Mouse (Mus musculus): Measurements from ENCODE around the gene Mdm2. TPM values are rescaled to one million over a fixed set of nuclear protein-coding genes. Genes with fewer than 3 reads are reported as not detected.
A peak's percentile ranks its signal among the peaks of the same experiment; 100 is the strongest.

The Mdm2 gene
- polyA plus RNA-seq, 1 experiment from 2014 or later = 14.8 TPM

DNA sequence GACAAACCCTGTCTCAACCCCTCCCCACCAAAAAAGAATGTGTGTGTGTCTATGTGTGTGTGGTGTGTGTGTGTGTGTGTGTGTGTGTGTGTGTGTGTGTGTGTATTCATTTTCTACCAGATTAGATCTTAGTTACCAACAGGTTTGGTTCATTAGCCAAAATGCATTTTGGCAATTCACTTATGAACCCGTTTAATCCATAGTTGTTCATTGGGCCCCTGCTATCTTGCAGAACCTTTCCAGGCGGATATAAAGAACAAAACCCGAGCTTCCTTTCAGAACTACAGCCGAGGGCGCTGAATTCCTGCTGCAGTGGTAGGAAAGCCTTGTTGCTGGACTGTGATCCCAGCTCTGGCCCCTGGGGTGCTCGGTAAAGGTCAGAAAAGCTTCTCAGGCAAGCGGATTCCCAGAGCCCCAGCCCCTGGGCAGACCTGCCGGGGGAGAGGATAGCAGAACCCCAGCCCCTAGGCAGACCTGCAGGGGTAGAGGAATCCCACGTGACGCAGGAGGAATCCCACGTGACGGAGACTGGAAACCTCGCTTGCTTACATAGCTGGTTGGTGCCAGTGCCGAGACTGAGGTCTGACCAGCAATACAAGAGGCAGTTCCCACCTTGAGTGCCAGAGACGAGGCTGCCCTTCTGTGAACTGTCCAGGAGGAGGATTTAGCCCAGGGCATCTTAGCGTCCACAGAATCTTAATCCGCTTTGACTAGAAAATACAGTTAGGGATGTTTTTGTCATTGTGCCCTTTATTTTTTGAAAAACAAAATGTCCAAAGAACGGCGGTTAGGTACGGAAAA lies 69.0 kb downstream of the Mdm2 start:
- H3K4me3 ChIP-seq (ENCODE audit: low read depth, low read length) = no peak overlapping the region
- no peak overlapping the region for H3K27ac ChIP-seq (replicated peaks)
- H3K4me1 ChIP-seq (replicated peaks; ENCODE audit: control insufficient read depth, insufficient read depth) = no peaks in the 10 kb centered on the region
- 70% methylated on average over 20 of the region's 20 CpGs for WGBS
- H3K36me3 ChIP-seq (ENCODE audit: control insufficient read depth, insufficient read depth, low read length) = no peaks in the 10 kb centered on the region
- no peak for TF ChIP-seq CTCF (IDR thresholded peaks at IDR 0.05; ENCODE audit: low read depth)
- no peak for TF ChIP-seq EP300 (optimal IDR thresholded peaks at IDR 0.05)
- no peak for DNase-seq (ENCODE audit: low spot score)
- H3K9ac ChIP-seq (ENCODE audit: low read length) = no peak overlapping the region
- ATAC-seq (ENCODE audit: low FRiP score, low TSS enrichment) = no peak
- no peaks in the 10 kb centered on the region for H3K27me3 ChIP-seq (ENCODE audit: control insufficient read depth, insufficient read depth, low read length)
- H3K9me3 ChIP-seq (ENCODE audit: control insufficient read depth, low read length) = no peaks in the 10 kb centered on the region
- no peak overlapping the region for H3K4me2 ChIP-seq (replicated peaks; ENCODE audit: low read depth)

DNA sequence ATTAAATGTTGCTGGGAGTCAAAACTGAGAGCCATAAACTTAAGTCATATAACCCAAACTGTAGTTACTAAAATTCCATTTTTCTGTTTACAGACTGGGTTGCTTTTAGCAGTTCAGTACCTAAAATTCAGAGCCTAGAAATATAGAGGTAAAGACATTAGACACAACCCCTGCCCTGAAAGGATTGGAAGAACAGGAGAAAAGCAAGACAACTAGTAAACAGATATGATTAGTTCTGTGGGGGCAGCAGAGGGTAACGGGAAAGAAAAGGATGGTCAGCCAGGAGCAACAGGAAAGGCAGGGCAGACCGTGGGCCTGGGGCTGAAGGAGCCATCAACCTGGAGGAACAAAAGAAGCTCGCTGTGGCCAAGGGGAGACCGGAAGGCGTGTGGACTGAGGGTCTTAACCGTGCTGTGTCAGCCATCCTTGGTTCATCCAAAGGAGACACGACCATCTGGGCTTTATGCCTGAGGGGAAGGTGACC lies 69.9 kb downstream of the Mdm2 start:
- no peak overlapping the region for H3K27ac ChIP-seq (replicated peaks)
- no peak overlapping the region for H3K9ac ChIP-seq (ENCODE audit: low read length)
- WGBS = 77% methylated on average over 7 of the region's 7 CpGs
- TF ChIP-seq EP300 (optimal IDR thresholded peaks at IDR 0.05) (no peak), CTCF (IDR thresholded peaks at IDR 0.05; ENCODE audit: low read depth) (no peak)
- H3K27me3 ChIP-seq (ENCODE audit: control insufficient read depth, insufficient read depth, low read length) = no peaks in the 10 kb centered on the region
- H3K9me3 ChIP-seq (ENCODE audit: control insufficient read depth, low read length) = no peaks in the 10 kb centered on the region
- H3K4me1 ChIP-seq (replicated peaks; ENCODE audit: control insufficient read depth, insufficient read depth) = no peaks in the 10 kb centered on the region
- H3K4me2 ChIP-seq (replicated peaks; ENCODE audit: low read depth) = no peak overlapping the region
- no peak for DNase-seq (ENCODE audit: low spot score)
- no peaks in the 10 kb centered on the region for H3K36me3 ChIP-seq (ENCODE audit: control insufficient read depth, insufficient read depth, low read length)
- ATAC-seq (ENCODE audit: low FRiP score, low TSS enrichment) = no peak
- no peak overlapping the region for H3K4me3 ChIP-seq (ENCODE audit: low read depth, low read length)

DNA sequence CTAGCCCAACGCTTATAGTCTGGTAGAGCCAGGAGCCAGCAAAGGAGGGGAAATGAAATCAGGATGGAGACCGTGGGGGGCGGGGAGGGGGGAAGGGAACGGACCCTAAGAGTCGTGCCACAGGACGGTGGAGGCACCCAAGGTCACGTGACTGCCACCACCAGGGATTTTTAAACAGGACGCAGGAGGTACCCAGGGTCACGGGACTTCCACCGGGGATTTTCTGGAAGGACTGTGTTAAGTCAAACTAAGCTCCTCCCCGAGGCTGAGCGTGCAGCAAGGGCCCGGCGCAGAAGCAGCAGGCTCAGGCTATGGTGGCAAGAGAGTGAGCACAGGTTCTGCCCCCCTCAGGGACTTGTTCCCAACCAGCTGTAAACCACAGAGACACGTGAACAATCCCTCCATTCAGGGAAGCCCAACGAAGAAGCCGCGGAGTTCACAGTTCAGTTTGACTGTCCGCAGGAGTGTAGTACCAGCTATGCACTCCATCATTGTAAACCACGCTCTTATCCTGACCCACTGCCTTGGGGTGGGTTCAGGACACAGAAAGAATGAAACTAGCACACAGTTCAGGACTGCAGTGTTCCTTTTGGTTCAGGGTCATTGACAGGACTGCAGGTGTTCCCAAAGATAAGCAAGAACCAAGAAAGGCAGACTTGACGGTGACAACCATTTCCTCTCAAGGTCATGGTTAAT lies 70.5 kb downstream of the Mdm2 start:
- Histone ChIP-seq H3K9ac (ENCODE audit: low read length) (no peak overlapping the region), H3K27ac (replicated peaks) (no peak overlapping the region)

DNA sequence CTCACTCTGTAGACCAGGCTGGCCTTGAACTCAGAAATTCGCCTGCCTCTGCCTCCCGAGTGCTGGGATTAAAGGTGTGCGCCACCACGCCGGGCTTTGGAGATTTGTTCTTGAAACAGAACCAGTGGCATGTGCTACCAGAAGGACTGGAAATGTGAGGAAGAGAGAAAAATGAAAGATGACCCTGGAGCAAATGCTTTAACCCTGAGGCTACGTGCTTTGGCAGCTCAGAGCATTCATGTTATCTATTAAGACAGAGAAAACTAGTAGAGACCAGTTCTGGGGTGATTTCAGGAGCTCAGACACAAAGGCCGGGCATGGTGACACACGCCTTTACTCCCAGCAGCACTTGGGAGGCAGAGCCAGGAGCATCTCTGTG lies 71.3 kb downstream of the Mdm2 start:
- Histone ChIP-seq H3K9ac (ENCODE audit: low read length) (no peak overlapping the region), H3K9me3 (ENCODE audit: control insufficient read depth, low read length) (no peaks in the 10 kb centered on the region), H3K27me3 (ENCODE audit: control insufficient read depth, insufficient read depth, low read length) (no peaks in the 10 kb centered on the region), H3K4me2 (replicated peaks; ENCODE audit: low read depth) (no peak overlapping the region), H3K27ac (replicated peaks) (no peak overlapping the region), H3K4me3 (ENCODE audit: low read depth, low read length) (no peak overlapping the region), H3K4me1 (replicated peaks; ENCODE audit: control insufficient read depth, insufficient read depth) (no peaks in the 10 kb centered on the region), H3K36me3 (ENCODE audit: control insufficient read depth, insufficient read depth, low read length) (no peaks in the 10 kb centered on the region)
- DNase-seq (ENCODE audit: low spot score) = no peak
- TF ChIP-seq EP300 (optimal IDR thresholded peaks at IDR 0.05) (no peak), CTCF (IDR thresholded peaks at IDR 0.05; ENCODE audit: low read depth) (no peak)
- ATAC-seq (ENCODE audit: low FRiP score, low TSS enrichment) = no peak
- WGBS = 90% methylated on average over 8 of the region's 8 CpGs

More for the DNA sequence above, 70.5 kb downstream of the Mdm2 start:
- Histone ChIP-seq H3K36me3 (ENCODE audit: control insufficient read depth, insufficient read depth, low read length) (no peaks in the 10 kb centered on the region), H3K4me2 (replicated peaks; ENCODE audit: low read depth) (no peak overlapping the region), H3K27me3 (ENCODE audit: control insufficient read depth, insufficient read depth, low read length) (no peaks in the 10 kb centered on the region), H3K9me3 (ENCODE audit: control insufficient read depth, low read length) (no peaks in the 10 kb centered on the region), H3K4me1 (replicated peaks; ENCODE audit: control insufficient read depth, insufficient read depth) (no peaks in the 10 kb centered on the region), H3K4me3 (ENCODE audit: low read depth, low read length) (no peak overlapping the region)
- ATAC-seq (ENCODE audit: low FRiP score, low TSS enrichment) = peak; percentile 38; the same call in 1 of the 2 replicates
- no peak for TF ChIP-seq CTCF (IDR thresholded peaks at IDR 0.05; ENCODE audit: low read depth)
- TF ChIP-seq EP300 (optimal IDR thresholded peaks at IDR 0.05) = no peak
- no peak for DNase-seq (ENCODE audit: low spot score)
- WGBS = 59% methylated on average over 21 of the region's 21 CpGs

Other genes starting within 250 kb of the Mdm2 start
- 22.9 and 26.6 TPM in 2 replicates for gene Cpm, start 81.3 kb downstream of the Mdm2 start, polyA plus RNA-seq (2015; fragmentation: Nextera tagmentation; extraction: Ambion mirVana)
- gene Slc35e3, start 35.6 kb upstream of the Mdm2 start, polyA plus RNA-seq (2015; fragmentation: Nextera tagmentation; extraction: Ambion mirVana) = 19.4 and 21.0 TPM in 2 replicates
- 14.4 and 16.5 TPM in 2 replicates for gene Nup107, start 81.9 kb upstream of the Mdm2 start, polyA plus RNA-seq (2015; fragmentation: Nextera tagmentation; extraction: Ambion mirVana)
- 130 and 132 TPM in 2 replicates for gene Rap1b, start 135.3 kb upstream of the Mdm2 start, polyA plus RNA-seq (2015; fragmentation: Nextera tagmentation; extraction: Ambion mirVana)

Data from stomach, postnatal 0 days (tissue).